Mouse (Mus musculus): Measurements from ENCODE around the gene Olfr837. TPM values are rescaled to one million over a fixed set of nuclear protein-coding genes. Genes with fewer than 3 reads are reported as not detected.
"Not testable (repeated sequence)": the region's sequence is repeated elsewhere in the genome, so short reads cannot be mapped to it uniquely, and the experiment has no call there.

The Olfr837 gene
- polyA plus RNA-seq (2015; fragmentation: Nextera tagmentation; extraction: Ambion mirVana), result not detected in 2 replicates

GRCm38 (mm10) chr9:19136017-19136416, at the start of gene Olfr837:
Olfr837 (plus strand) TSS chr9:19136317.
- Histone ChIP-seq H3K27me3 (ENCODE audit: control insufficient read depth, insufficient read depth, low read depth, low read length) (no peaks in the 10 kb centered on the region), H3K4me3 (ENCODE audit: low read depth, low read length) (no peak within 1 kb of the TSS), H3K4me1 (ENCODE audit: control insufficient read depth, insufficient read depth, low read length) (no peaks in the 10 kb centered on the region), H3K36me3 (ENCODE audit: control insufficient read depth, insufficient read depth, low read length) (no peaks in the 10 kb centered on the region), H3K9ac (ENCODE audit: low read depth, low read length) (no peak within 1 kb of the TSS), H3K27ac (ENCODE audit: low read length) (no peak within 1 kb of the TSS), H3K9me3 (replicated peaks; ENCODE audit: control insufficient read depth, low read length, poor library complexity, severe bottlenecking) (0 out of 2 replicates have a peak, but pooled peaks cover 4% of the 10 kb centered on the region), H3K4me2 (ENCODE audit: low read length) (no peak within 1 kb of the TSS)
- WGBS, result 71% methylated on average over 1 of the region's 1 CpGs
- no peak for ATAC-seq

DNA sequence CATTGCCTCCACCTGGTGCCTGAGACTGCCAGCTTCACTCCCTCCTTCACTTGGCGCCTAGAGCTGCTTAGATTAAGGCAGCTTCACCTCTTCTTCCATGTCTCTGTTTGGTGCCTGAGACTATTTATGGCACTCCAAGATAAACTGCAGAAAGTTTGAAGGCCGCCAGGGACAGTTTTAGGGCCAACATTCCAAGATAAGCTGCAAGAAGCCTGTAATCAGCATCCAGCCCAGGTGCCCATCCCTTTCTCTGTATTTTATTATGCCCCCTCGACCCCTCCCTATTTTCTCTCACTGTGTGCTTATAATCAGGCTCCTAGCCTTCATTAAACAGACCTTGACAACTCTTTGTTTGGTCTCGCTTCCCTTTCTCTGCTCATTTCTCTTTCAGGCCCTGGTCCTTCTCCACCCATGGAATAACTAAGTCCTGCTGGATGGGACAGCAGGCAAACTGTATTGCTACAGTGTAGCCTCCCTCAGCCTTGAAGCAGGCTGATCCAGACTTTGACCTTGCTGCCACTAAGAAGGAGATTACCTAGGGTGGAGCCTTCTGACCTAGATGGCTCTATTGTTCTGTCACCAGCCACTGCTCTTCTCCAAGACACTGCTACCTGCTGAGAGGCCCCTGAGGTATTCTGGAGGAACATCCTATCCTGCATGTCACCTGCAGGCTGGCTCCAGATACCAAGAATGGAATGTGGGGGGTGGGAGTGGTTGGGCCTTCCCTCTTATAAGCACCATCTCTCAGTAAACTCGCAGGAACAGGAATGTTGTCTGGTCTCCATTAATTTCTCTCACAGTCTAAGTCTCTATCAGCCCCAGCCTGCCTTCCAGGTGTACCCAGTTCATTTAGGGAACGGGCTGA, 43.0 kb upstream of the Olfr837 start:
- H3K4me3 ChIP-seq (ENCODE audit: low read depth, low read length); ATAC-seq; H3K27ac ChIP-seq (ENCODE audit: low read length); H3K4me2 ChIP-seq (ENCODE audit: low read length); H3K27me3 ChIP-seq (ENCODE audit: control insufficient read depth, insufficient read depth, low read depth, low read length); H3K9ac ChIP-seq (ENCODE audit: low read depth, low read length); H3K4me1 ChIP-seq (ENCODE audit: control insufficient read depth, insufficient read depth, low read length); H3K36me3 ChIP-seq (ENCODE audit: control insufficient read depth, insufficient read depth, low read length): not testable (repeated sequence)
- peaks cover 22% of the 10 kb centered on the region for H3K9me3 ChIP-seq (replicated peaks; ENCODE audit: control insufficient read depth, low read length, poor library complexity, severe bottlenecking)
- WGBS, result 59% methylated on average over 6 of the region's 6 CpGs

- Histone ChIP-seq H3K27me3 (ENCODE audit: control insufficient read depth, insufficient read depth, low read depth, low read length) (no peaks in the 10 kb centered on the region), H3K9ac (ENCODE audit: low read depth, low read length) (no peak overlapping the region), H3K4me3 (ENCODE audit: low read depth, low read length) (no peak overlapping the region), H3K36me3 (ENCODE audit: control insufficient read depth, insufficient read depth, low read length) (no peaks in the 10 kb centered on the region), H3K9me3 (replicated peaks; ENCODE audit: control insufficient read depth, low read length, poor library complexity, severe bottlenecking) (peaks cover 17% of the 10 kb centered on the region; the same call in 1 of the 2 replicates), H3K4me2 (ENCODE audit: low read length) (no peak overlapping the region), H3K27ac (ENCODE audit: low read length) (no peak overlapping the region), H3K4me1 (ENCODE audit: control insufficient read depth, insufficient read depth, low read length) (no peaks in the 10 kb centered on the region)
- 91% methylated on average over 4 of the region's 4 CpGs for WGBS
- ATAC-seq, result no peak
These were observed 38.8 kb upstream of the Olfr837 start for GRCm38 (mm10) chr9:19097286-19097685.

DNA sequence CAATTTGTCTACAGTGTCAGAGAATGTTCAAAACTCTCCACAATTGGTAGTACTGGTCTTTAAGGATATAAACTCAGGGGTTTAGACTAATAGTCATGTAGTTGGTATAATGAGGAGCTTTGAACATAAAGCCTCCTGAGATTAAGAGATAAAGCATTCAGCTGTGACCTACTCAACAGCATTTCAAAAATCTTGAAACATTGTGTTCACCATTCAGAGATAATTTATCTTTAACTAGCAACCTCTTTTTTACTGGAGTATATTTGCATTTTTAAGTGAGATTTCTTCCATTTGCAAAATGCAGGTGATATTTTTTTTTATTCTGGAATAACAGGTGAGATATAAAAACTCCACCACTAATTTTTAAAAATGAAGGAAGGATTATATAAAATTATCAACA, 16.0 kb upstream of the Olfr837 start, which contains the start of gene Olfr836:
Gene Olfr836, plus strand, starts transcription at position 301 of the 400 bp plus-strand sequence.
- no peak for ATAC-seq
- Histone ChIP-seq H3K9me3 (replicated peaks; ENCODE audit: control insufficient read depth, low read length, poor library complexity, severe bottlenecking) (0 out of 2 replicates have a peak, but pooled peaks cover 5% of the 10 kb centered on the region), H3K4me3 (ENCODE audit: low read depth, low read length) (no peak within 1 kb of the TSS), H3K9ac (ENCODE audit: low read depth, low read length) (no peak within 1 kb of the TSS), H3K36me3 (ENCODE audit: control insufficient read depth, insufficient read depth, low read length) (no peaks in the 10 kb centered on the region), H3K4me2 (ENCODE audit: low read length) (no peak within 1 kb of the TSS), H3K27ac (ENCODE audit: low read length) (no peak within 1 kb of the TSS), H3K27me3 (ENCODE audit: control insufficient read depth, insufficient read depth, low read depth, low read length) (no peaks in the 10 kb centered on the region), H3K4me1 (ENCODE audit: control insufficient read depth, insufficient read depth, low read length) (no peaks in the 10 kb centered on the region)

DNA sequence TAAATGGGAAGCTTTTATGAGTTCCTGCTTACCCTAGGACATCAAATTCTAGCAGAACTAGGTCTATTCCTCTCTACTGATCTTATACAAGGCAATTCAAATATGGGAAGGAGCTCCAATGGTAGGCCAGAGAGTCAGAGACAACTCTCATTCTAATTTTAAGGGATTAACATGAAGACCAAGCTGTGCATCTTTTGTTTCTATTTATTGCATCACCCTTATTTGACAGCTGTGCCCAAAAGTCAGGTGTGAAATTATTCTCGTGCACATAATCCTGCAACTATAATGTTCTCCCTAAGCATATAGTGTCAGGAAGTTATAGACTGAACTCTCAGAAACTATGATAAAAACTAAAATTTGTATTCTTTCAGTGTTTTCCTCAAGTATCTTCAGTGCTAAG, 41.1 kb downstream of the Olfr837 start, which contains the start of gene Olfr839-ps1:
Gene Olfr839-ps1, minus strand, starts transcription at position 101 of the 400 bp plus-strand sequence.
- Histone ChIP-seq H3K4me2 (ENCODE audit: low read length) (no peak within 1 kb of the TSS), H3K9me3 (replicated peaks; ENCODE audit: control insufficient read depth, low read length, poor library complexity, severe bottlenecking) (peaks cover 16% of the 10 kb centered on the region), H3K4me1 (ENCODE audit: control insufficient read depth, insufficient read depth, low read length) (no peaks in the 10 kb centered on the region), H3K27ac (ENCODE audit: low read length) (no peak within 1 kb of the TSS), H3K4me3 (ENCODE audit: low read depth, low read length) (no peak within 1 kb of the TSS), H3K36me3 (ENCODE audit: control insufficient read depth, insufficient read depth, low read length) (no peaks in the 10 kb centered on the region), H3K9ac (ENCODE audit: low read depth, low read length) (no peak within 1 kb of the TSS), H3K27me3 (ENCODE audit: control insufficient read depth, insufficient read depth, low read depth, low read length) (no peaks in the 10 kb centered on the region)
- WGBS, result 95% methylated on average over 1 of the region's 1 CpGs
- no peak for ATAC-seq

Other genes starting within 250 kb of the Olfr837 start
- gene Olfr832, start 199.2 kb upstream of the Olfr837 start, polyA plus RNA-seq (2015; fragmentation: Nextera tagmentation; extraction: Ambion mirVana), result not detected in 2 replicates
- gene Olfr834, start 148.3 kb upstream of the Olfr837 start, polyA plus RNA-seq (2015; fragmentation: Nextera tagmentation; extraction: Ambion mirVana), result not detected in 2 replicates
- gene Olfr835, start 103.6 kb upstream of the Olfr837 start, polyA plus RNA-seq (2015; fragmentation: Nextera tagmentation; extraction: Ambion mirVana), result not detected in 2 replicates
- gene Olfr836, start 15.9 kb upstream of the Olfr837 start, polyA plus RNA-seq (2015; fragmentation: Nextera tagmentation; extraction: Ambion mirVana), result not detected in 2 replicates
- not detected in 2 replicates for gene Olfr839-ps1, start 41.0 kb downstream of the Olfr837 start, polyA plus RNA-seq (2015; fragmentation: Nextera tagmentation; extraction: Ambion mirVana)
- not detected in 2 replicates for gene Olfr843, start 115.7 kb downstream of the Olfr837 start, polyA plus RNA-seq (2015; fragmentation: Nextera tagmentation; extraction: Ambion mirVana)
- not detected in 2 replicates for gene Olfr844, start 180.0 kb downstream of the Olfr837 start, polyA plus RNA-seq (2015; fragmentation: Nextera tagmentation; extraction: Ambion mirVana)
- gene Olfr845, start 200.1 kb downstream of the Olfr837 start, polyA plus RNA-seq (2015; fragmentation: Nextera tagmentation; extraction: Ambion mirVana), result not detected in 2 replicates
- gene Olfr846, start 227.7 kb downstream of the Olfr837 start, polyA plus RNA-seq (2015; fragmentation: Nextera tagmentation; extraction: Ambion mirVana), result not detected in 2 replicates
- gene Olfr847, start 242.4 kb downstream of the Olfr837 start, polyA plus RNA-seq (2015; fragmentation: Nextera tagmentation; extraction: Ambion mirVana), result not detected in 2 replicates

Measured in midbrain, embryonic 16.5 days (tissue).